Mouse (Mus musculus): ENCODE measurements around the gene Ube3c. TPM values are rescaled to one million over a fixed set of nuclear protein-coding genes. Genes with fewer than 3 reads are reported as not detected.

Gene Ube3c
- polyA plus RNA-seq, 1 experiment from 2014 or later: 29.6 TPM

Other genes starting within 250 kb of the Ube3c start
- 9.8 and 11.6 TPM in 2 replicates for gene Lmbr1, start 190.9 kb upstream of the Ube3c start, polyA plus RNA-seq (2015; fragmentation: Nextera tagmentation; extraction: Ambion mirVana)
- 25.7 and 29.5 TPM in 2 replicates for gene Nom1, start 134.6 kb upstream of the Ube3c start, polyA plus RNA-seq (2015; fragmentation: Nextera tagmentation; extraction: Ambion mirVana)
- 0.08 TPM in 1 of 2 replicates, not detected in the other for gene Mnx1, start 90.8 kb upstream of the Ube3c start, polyA plus RNA-seq (2015; fragmentation: Nextera tagmentation; extraction: Ambion mirVana)
- 139 and 141 TPM in 2 replicates for gene Dnajb6, start 166.4 kb downstream of the Ube3c start, polyA plus RNA-seq (2015; fragmentation: Nextera tagmentation; extraction: Ambion mirVana)
- not detected in 2 replicates for gene Gm5129, start 166.7 kb downstream of the Ube3c start, polyA plus RNA-seq (2015; fragmentation: Nextera tagmentation; extraction: Ambion mirVana)